Mouse (Mus musculus): ENCODE results near the gene Sel1l2.

- TF ChIP-seq CTCF (IDR thresholded peaks at IDR 0.05) (no peak), EP300 (IDR thresholded peaks at IDR 0.05) (no peak)
Measured at GRCm38 (mm10) chr2:140439081-140439480, 49.6 kb upstream of the Sel1l2 start.
